Mouse (Mus musculus) subcutaneous adipose tissue, adult 2 months (tissue): ENCODE measurements around the gene Gm7145. TPM values are rescaled to one million over a fixed set of nuclear protein-coding genes. Genes with fewer than 3 reads are reported as not detected.

ENCODE experiments used
- polyA plus RNA-seq: library from polyadenylated mRNA; depleted of rRNA; stranded (reverse); fragments of >200 nt; gene quantifications from 2 replicates; pipeline ENCODE4 v1.2.3, GENCODE M21; 2012; ENCODE audit warnings: low replicate concordance; rRNA removed

Gene Gm7145
- polyA plus RNA-seq, result not detected in 2 replicates

GRCm38 (mm10) chr1:117965639-117966038 is at the start of gene Gm7145:
Gm7145 (plus strand) TSS chr1:117965939.

GRCm38 (mm10) chr1:117927715-117928114 is 38.0 kb upstream of the Gm7145 start, which contains the start of gene Gm28168:
Gm28168 (plus strand) TSS chr1:117928015.

Other genes with a start within 250 kb of the Gm7145 start
- gene B020011L13Rik, start 184.8 kb upstream of the Gm7145 start, polyA plus RNA-seq, result not detected in 2 replicates
- not detected in 2 replicates for gene Gm28360, start 135.9 kb upstream of the Gm7145 start, polyA plus RNA-seq
- not detected in 2 replicates for gene Gm28168, start 37.9 kb upstream of the Gm7145 start, polyA plus RNA-seq
- not detected in 2 replicates for gene Gm29106, start 210.6 kb downstream of the Gm7145 start, polyA plus RNA-seq